In genomic region chr16:43363751-43364515, GRCm38 (mm10) we compare ENCODE assay signal across 7 mouse cellular contexts.
DNase-seq lines count a peak whose midpoint lies in the region; ATAC-seq and TF ChIP-seq lines count a peak whose summit lies in the region.

No protein-coding gene starts in this region.

- POLR2A ChIA-PET in Patski (lab: Charles Lee): interaction anchor here (0.7 to 1.3 kb wide), 4 partner anchors 13 to 127 kb away, joined by 3 to 6 read pairs (median 4); no protein-coding TSS in a partner anchor

- H3K4me3 ChIP-seq in intestine, embryonic 16.5 days (ENCODE audit: low read length): no peak overlapping the region

- CTCF ChIA-PET in Patski (lab: Charles Lee): interaction anchor here (1.1 kb wide), 1 partner anchor 161 kb away, joined by 5 read pairs; no protein-coding TSS in a partner anchor

- no peaks in the 10 kb centered on the region for H3K9me3 ChIP-seq in intestine, embryonic 16.5 days (ENCODE audit: control insufficient read depth, low read length)

- no peaks in the 10 kb centered on the region for H3K27me3 ChIP-seq in Patski
- H3K27me3 ChIP-seq in intestine, embryonic 16.5 days (replicated peaks; ENCODE audit: control insufficient read depth, insufficient read depth, low read length): no peaks in the 10 kb centered on the region

- no peak for DNase-seq in Patski (ENCODE audit: low read depth, low spot score)
- peak; percentile 86 for DNase-seq in gastrocnemius, postnatal 25 days
- peak; percentile 16 to 22 for DNase-seq in left cerebral cortex, postnatal 25 days (ENCODE audit: low spot score in 2 of 2)
- peak; percentile 59 for DNase-seq in testis, postnatal 14 days (ENCODE audit: low spot score)

- 0 out of 2 replicates have a peak overlapping the region, but pooled peaks have one; percentile 11 for H3K4me2 ChIP-seq in intestine, embryonic 16.5 days (ENCODE audit: low read depth, low read length)

- peak overlapping the region; percentile 73 for H3K27ac ChIP-seq in intestine, embryonic 16.5 days (ENCODE audit: low read length)

- 24% methylated on average over 7 of the region's 7 CpGs for WGBS in intestine, embryonic 16.5 days

- peaks cover 11% of the 10 kb centered on the region; the same call in 1 of the 2 replicates for H3K4me1 ChIP-seq in intestine, embryonic 16.5 days (ENCODE audit: control insufficient read depth, insufficient read depth, low read length)

- H3K36me3 ChIP-seq in intestine, embryonic 16.5 days (ENCODE audit: control insufficient read depth, insufficient read depth, low read length): no peaks in the 10 kb centered on the region

- H3K9ac ChIP-seq in intestine, embryonic 16.5 days (ENCODE audit: low read depth, low read length): 0 out of 2 replicates have a peak overlapping the region, but pooled peaks have one; percentile 4

- intact Hi-C loops in left cerebral cortex, postnatal 25 days (cut with DNase I): no loop called here

- in situ Hi-C loops in Patski (cut with MboI; ENCODE audit: low pct_unique_long_range_greater_than_20kb): loop anchor here (25.0 kb wide), 1 partner anchor 452 kb away; no protein-coding TSS in a partner anchor

- no peak for TF ChIP-seq CTCF in Patski (IDR thresholded peaks at IDR 0.05)

- peak; percentile 57 for ATAC-seq in Patski
- peak; percentile 91 for ATAC-seq in common myeloid progenitor, adult 5-6 weeks (replicated peaks; ENCODE audit: low read depth, poor library complexity, severe bottlenecking)
- ATAC-seq in intestine, embryonic 16.5 days: peak; percentile 88
- ATAC-seq in megakaryocyte progenitor cell, adult 5-6 weeks (replicated peaks; ENCODE audit: poor library complexity): peak; percentile 91
